Mouse (Mus musculus): ENCODE data around the gene Fam234b.

- TF ChIP-seq EP300 (IDR thresholded peaks at IDR 0.05; ENCODE audit: low read depth) (no peak), CTCF (IDR thresholded peaks at IDR 0.05; ENCODE audit: low read depth) (no peak)
These were observed 5.9 kb upstream of the Fam234b start for GRCm38 (mm10) chr6:135191906-135192305.

Measured in liver, postnatal 0 days (tissue).